Mouse (Mus musculus) heart, embryonic 15.5 days (tissue): ENCODE data around the gene Gm17949. TPM values are rescaled to one million over a fixed set of nuclear protein-coding genes. Genes with fewer than 3 reads are reported as not detected.

Experiments used
- ATAC-seq: fragments of 200-750 bp; cut with Nextera tagmentation; replicated peaks from 2 replicates; pipeline ENCODE4 v1.8.0; 2017; ENCODE audit warnings: low read depth, moderate TSS enrichment; ENCODE audit not compliant: insufficient number of reproducible peaks, insufficient read depth, low FRiP score
- H3K27ac ChIP-seq: fragments of 300-500 bp; sonication (generic); 2 replicates; pipeline ENCODE4 v1.5.1; 2015; ENCODE audit warnings: mild to moderate bottlenecking, inconsistent platforms
- H3K27me3 ChIP-seq: fragments of 300-500 bp; sonication (generic); 2 replicates; pipeline ENCODE4 v1.6.1; 2015; ENCODE audit warnings: inconsistent platforms
- H3K36me3 ChIP-seq: fragments of 300-500 bp; sonication (generic); 2 replicates; pipeline ENCODE4 v1.6.1; 2015; ENCODE audit warnings: mild to moderate bottlenecking, inconsistent platforms
- H3K4me1 ChIP-seq: fragments of 300-500 bp; sonication (generic); replicated peaks from 2 replicates; pipeline ENCODE4 v1.6.1; 2015; ENCODE audit warnings: inconsistent platforms
- H3K4me2 ChIP-seq: fragments of 300-500 bp; sonication (generic); 2 replicates; pipeline ENCODE4 v1.6.1; 2015; ENCODE audit warnings: inconsistent platforms, mild to moderate bottlenecking, moderate library complexity
- H3K4me3 ChIP-seq: fragments of 300-500 bp; sonication (generic); 2 replicates; pipeline ENCODE4 v1.5.1; 2015; ENCODE audit warnings: mild to moderate bottlenecking, inconsistent platforms
- H3K9ac ChIP-seq: fragments of 300-500 bp; sonication (generic); 2 replicates; pipeline ENCODE4 v1.6.1; 2015; ENCODE audit warnings: mild to moderate bottlenecking, inconsistent platforms
- H3K9me3 ChIP-seq: fragments of 300-500 bp; sonication (generic); replicated peaks from 2 replicates; pipeline ENCODE4 v1.6.1; 2016; ENCODE audit warnings: inconsistent platforms
- WGBS: fragments of 180-500 bp; shearing (Covaris S2); methylation state at CpG from one replicate; pipeline ENCODE4 v1.1.7; 2015; ENCODE audit warnings: mixed read lengths; 5-methylcytosine and 5-hydroxymethylcytosine counted together
- polyA plus RNA-seq: library from polyadenylated mRNA; unstranded; fragments of >200 nt; fragmentation: Nextera tagmentation; extraction: Ambion mirVana; gene quantifications from 2 replicates; pipeline ENCODE4 v1.2.1, GENCODE M21; 2015

Gene Gm17949
- polyA plus RNA-seq, 1 experiment from 2014 or later = 0.48 TPM

GRCm38 (mm10) chr17:57056246-57056645 is 45.0 kb downstream of the Gm17949 start:
- no peaks in the 10 kb centered on the region for H3K9me3 ChIP-seq

GRCm38 (mm10) chr17:57058891-57059485 is 47.7 kb downstream of the Gm17949 start, which contains the start of gene Crb3:
Gene Crb3 (plus strand): TSS chr17:57059105.
- Histone ChIP-seq H3K27ac (peak within 1 kb of the TSS; percentile 89), H3K4me2 (peak within 1 kb of the TSS; percentile 80), H3K9ac (peak within 1 kb of the TSS; percentile 90), H3K36me3 (peaks cover 20% of the 10 kb centered on the region; the same call in 1 of the 2 replicates), H3K4me1 (peaks cover 36% of the 10 kb centered on the region), H3K9me3 (no peaks in the 10 kb centered on the region), H3K27me3 (peaks cover 28% of the 10 kb centered on the region), H3K4me3 (peak within 1 kb of the TSS; percentile 96)
- 3% methylated on average over 18 of the region's 22 CpGs for WGBS
- ATAC-seq = no peak; the same call in 1 of the 2 replicates

More at GRCm38 (mm10) chr17:57056246-57056645, 45.0 kb downstream of the Gm17949 start:
- Histone ChIP-seq H3K4me2 (no peak overlapping the region), H3K4me1 (peaks cover 22% of the 10 kb centered on the region), H3K4me3 (no peak overlapping the region), H3K27me3 (peaks cover 4% of the 10 kb centered on the region), H3K36me3 (peaks cover 40% of the 10 kb centered on the region), H3K9ac (no peak overlapping the region), H3K27ac (no peak overlapping the region)
- WGBS = 79% methylated on average over 3 of the region's 3 CpGs
- no peak for ATAC-seq

GRCm38 (mm10) chr17:57059486-57059977 is 48.3 kb downstream of the Gm17949 start, which contains the start of gene Slc25a23:
Gene Slc25a23 (minus strand): TSS chr17:57059863.
- Histone ChIP-seq H3K9ac (peak within 1 kb of the TSS; percentile 90), H3K4me2 (peak within 1 kb of the TSS; percentile 80), H3K4me3 (peak within 1 kb of the TSS; percentile 96), H3K9me3 (no peaks in the 10 kb centered on the region), H3K36me3 (peaks cover 15% of the 10 kb centered on the region; the same call in 1 of the 2 replicates), H3K4me1 (peaks cover 36% of the 10 kb centered on the region), H3K27me3 (peaks cover 33% of the 10 kb centered on the region), H3K27ac (peak within 1 kb of the TSS; percentile 89)
- peak; percentile 74 for ATAC-seq
- WGBS = under 1% methylated on average over 31 of the region's 45 CpGs

GRCm38 (mm10) chr17:57060231-57060801 is 49.0 kb downstream of the Gm17949 start:
- Histone ChIP-seq H3K9ac (peak overlapping the region; percentile 90; the same call in 1 of the 2 replicates), H3K27ac (peak overlapping the region; percentile 89), H3K4me1 (peaks cover 36% of the 10 kb centered on the region), H3K4me3 (peak overlapping the region; percentile 96), H3K27me3 (peaks cover 37% of the 10 kb centered on the region), H3K9me3 (no peaks in the 10 kb centered on the region), H3K36me3 (peaks cover 7% of the 10 kb centered on the region; the same call in 1 of the 2 replicates), H3K4me2 (peak overlapping the region; percentile 80)
- WGBS = 0% methylated on average over 44 of the region's 44 CpGs
- ATAC-seq = peak; percentile 88

- no peak overlapping the region for H3K9ac ChIP-seq
- peak overlapping the region; percentile 80 for H3K4me2 ChIP-seq
- no peak for ATAC-seq
- 36% methylated on average over 10 of the region's 10 CpGs for WGBS
- peak overlapping the region; percentile 96 for H3K4me3 ChIP-seq
- H3K9me3 ChIP-seq = no peaks in the 10 kb centered on the region
- H3K36me3 ChIP-seq = peaks cover 5% of the 10 kb centered on the region; the same call in 1 of the 2 replicates
- H3K27me3 ChIP-seq = peaks cover 44% of the 10 kb centered on the region
- H3K27ac ChIP-seq = no peak overlapping the region
- peaks cover 36% of the 10 kb centered on the region for H3K4me1 ChIP-seq
Measured at GRCm38 (mm10) chr17:57061069-57061468, 49.8 kb downstream of the Gm17949 start.

- Histone ChIP-seq H3K4me2 (peak overlapping the region; percentile 80), H3K27ac (no peak overlapping the region), H3K9me3 (no peaks in the 10 kb centered on the region), H3K9ac (peak overlapping the region; percentile 35), H3K27me3 (peaks cover 46% of the 10 kb centered on the region), H3K4me3 (peak overlapping the region; percentile 41), H3K4me1 (peaks cover 36% of the 10 kb centered on the region), H3K36me3 (no peaks in the 10 kb centered on the region)
- 2% methylated on average over 39 of the region's 39 CpGs for WGBS
- ATAC-seq = no peak
Measured at GRCm38 (mm10) chr17:57062011-57062521, 50.8 kb downstream of the Gm17949 start.

- Histone ChIP-seq H3K4me1 (peaks cover 36% of the 10 kb centered on the region), H3K27me3 (peaks cover 47% of the 10 kb centered on the region), H3K4me3 (peak overlapping the region; percentile 41), H3K4me2 (peak overlapping the region; percentile 80), H3K9ac (peak overlapping the region; percentile 35), H3K27ac (no peak overlapping the region), H3K9me3 (no peaks in the 10 kb centered on the region), H3K36me3 (no peaks in the 10 kb centered on the region)
- WGBS = 1% methylated on average over 22 of the region's 22 CpGs
- ATAC-seq = no peak
Measured at GRCm38 (mm10) chr17:57062548-57062947, 51.3 kb downstream of the Gm17949 start.

- Histone ChIP-seq H3K4me2 (no peak overlapping the region), H3K9me3 (no peaks in the 10 kb centered on the region), H3K4me1 (peaks cover 32% of the 10 kb centered on the region), H3K27me3 (peaks cover 50% of the 10 kb centered on the region), H3K4me3 (0 out of 2 replicates have a peak overlapping the region, but pooled peaks have one; percentile 41), H3K36me3 (no peaks in the 10 kb centered on the region), H3K9ac (no peak overlapping the region), H3K27ac (no peak overlapping the region)
- 18% methylated on average over 8 of the region's 8 CpGs for WGBS
- ATAC-seq = no peak
Measured at GRCm38 (mm10) chr17:57063031-57063430, 51.8 kb downstream of the Gm17949 start.

- Histone ChIP-seq H3K4me2 (no peak overlapping the region), H3K36me3 (no peaks in the 10 kb centered on the region), H3K9ac (no peak overlapping the region), H3K9me3 (no peaks in the 10 kb centered on the region), H3K4me1 (peaks cover 8% of the 10 kb centered on the region), H3K27me3 (peaks cover 62% of the 10 kb centered on the region), H3K4me3 (no peak overlapping the region), H3K27ac (no peak overlapping the region)
- WGBS = 46% methylated on average over 5 of the region's 5 CpGs
- no peak for ATAC-seq
Measured at GRCm38 (mm10) chr17:57066908-57067307, 55.6 kb downstream of the Gm17949 start.

- H3K4me2 ChIP-seq = no peak overlapping the region
- H3K4me1 ChIP-seq = no peaks in the 10 kb centered on the region; the same call in 1 of the 2 replicates
- H3K9ac ChIP-seq = no peak overlapping the region
- peaks cover 36% of the 10 kb centered on the region for H3K27me3 ChIP-seq
- ATAC-seq = no peak
- no peak overlapping the region for H3K4me3 ChIP-seq
- no peaks in the 10 kb centered on the region for H3K9me3 ChIP-seq
- 15% methylated on average over 9 of the region's 9 CpGs for whole genome bisulfite sequencing
- no peaks in the 10 kb centered on the region for H3K36me3 ChIP-seq
- H3K27ac ChIP-seq = no peak overlapping the region
Measured at GRCm38 (mm10) chr17:57070272-57070671, 59.0 kb downstream of the Gm17949 start.

- Histone ChIP-seq H3K27ac (no peak overlapping the region), H3K4me1 (no peaks in the 10 kb centered on the region; the same call in 1 of the 2 replicates), H3K9ac (no peak overlapping the region), H3K9me3 (no peaks in the 10 kb centered on the region), H3K4me2 (no peak overlapping the region), H3K27me3 (peaks cover 32% of the 10 kb centered on the region), H3K4me3 (no peak overlapping the region), H3K36me3 (no peaks in the 10 kb centered on the region)
- 5% methylated on average over 11 of the region's 11 CpGs for WGBS
- ATAC-seq = no peak
Measured at GRCm38 (mm10) chr17:57070699-57071098, 59.4 kb downstream of the Gm17949 start.
